Mouse (Mus musculus) C2C12 (cell line): Measurements from ENCODE around the gene Msh5.

Source experiments
- CEBPB ChIP-seq: IDR thresholded peaks from one replicate; pipeline ENCODE4 v1.6.1; 2011; ENCODE audit warnings: low read depth, mild to moderate bottlenecking, control low read depth, moderate library complexity
- CTCF ChIP-seq: IDR thresholded peaks from one replicate; pipeline ENCODE4 v1.5.1; 2011; ENCODE audit not compliant: control insufficient read depth, insufficient read depth, insufficient read length
- MAX ChIP-seq: IDR thresholded peaks from one replicate; pipeline ENCODE4 v1.6.1; 2011; ENCODE audit warnings: mild to moderate bottlenecking, control low read depth
- MYOD1 ChIP-seq: IDR thresholded peaks from one replicate; pipeline ENCODE4 v1.6.1; 2011; ENCODE audit warnings: low read depth; ENCODE audit not compliant: control insufficient read depth, insufficient read length
- MYOG ChIP-seq: IDR thresholded peaks from one replicate; pipeline ENCODE4 v1.6.1; 2011; ENCODE audit not compliant: control insufficient read depth, insufficient read length; ENCODE audit errors: extremely low read depth
- USF1 ChIP-seq: IDR thresholded peaks from one replicate; pipeline ENCODE4 v1.6.1; 2011; ENCODE audit warnings: low read depth, mild to moderate bottlenecking, control low read depth, moderate library complexity

GRCm38 (mm10) chr17:34980655-34981054 is 65.9 kb downstream of the Msh5 start:
- TF ChIP-seq CTCF (no peak), USF1 (no peak), MAX (no peak), MYOD1 (no peak), MYOG (no peak), CEBPB (no peak)
